Mouse (Mus musculus): Measurements from ENCODE around the gene Pfdn2.
"Not testable (repeated sequence)": the region's sequence is repeated elsewhere in the genome, so short reads cannot be mapped to it uniquely, and the experiment has no call there.

Pfdn2 gene

DNA sequence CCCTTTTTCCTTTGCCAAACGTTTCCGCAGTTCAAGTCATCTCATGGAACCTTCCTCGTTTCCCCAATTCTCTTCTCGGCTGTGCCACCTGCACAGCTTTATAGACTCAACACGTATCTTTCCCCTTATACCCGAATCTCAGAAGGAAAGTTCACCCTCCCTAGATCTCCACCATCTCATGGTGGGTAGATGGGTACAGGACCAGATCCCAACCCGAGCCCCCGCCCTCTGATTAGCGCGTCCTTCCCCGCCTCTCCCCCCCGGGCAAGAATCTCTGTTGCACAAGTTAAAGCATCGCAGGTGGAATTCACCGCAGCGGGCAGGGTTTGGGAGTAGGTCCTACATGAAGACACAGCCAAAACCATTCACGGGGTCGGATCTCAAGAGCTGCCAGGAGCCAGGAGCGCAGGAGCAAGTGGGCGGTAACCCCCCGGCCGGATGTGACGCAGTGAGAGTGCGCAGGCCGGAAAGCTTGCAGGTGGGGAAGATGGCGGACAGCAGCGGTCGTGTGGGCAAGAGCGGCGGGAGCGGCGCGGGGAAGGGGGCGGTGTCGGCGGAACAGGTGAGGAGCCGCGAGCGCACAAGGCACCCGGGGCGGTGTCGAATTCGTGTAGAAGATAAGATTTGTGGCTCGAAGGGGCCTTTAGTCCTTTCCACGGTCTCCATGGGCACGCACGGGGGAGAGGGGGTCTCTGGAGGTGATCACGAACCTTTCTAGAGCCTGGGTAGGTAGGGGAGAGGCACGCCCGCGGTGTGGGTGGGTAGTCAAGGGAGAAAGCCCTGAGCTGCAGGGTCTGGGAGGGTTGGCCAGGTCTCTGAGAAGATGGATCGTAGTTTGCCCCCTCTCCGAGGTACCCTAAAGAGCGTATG, at the start of gene Pfdn2, which contains the start of gene Nit1:
Pfdn2 (plus strand) TSS at position 446 of the 870 bp plus-strand sequence.
Nit1 (minus strand) TSS at position 422 of the 870 bp plus-strand sequence.
- peak; percentile 91 to 95 for DNase-seq

DNA sequence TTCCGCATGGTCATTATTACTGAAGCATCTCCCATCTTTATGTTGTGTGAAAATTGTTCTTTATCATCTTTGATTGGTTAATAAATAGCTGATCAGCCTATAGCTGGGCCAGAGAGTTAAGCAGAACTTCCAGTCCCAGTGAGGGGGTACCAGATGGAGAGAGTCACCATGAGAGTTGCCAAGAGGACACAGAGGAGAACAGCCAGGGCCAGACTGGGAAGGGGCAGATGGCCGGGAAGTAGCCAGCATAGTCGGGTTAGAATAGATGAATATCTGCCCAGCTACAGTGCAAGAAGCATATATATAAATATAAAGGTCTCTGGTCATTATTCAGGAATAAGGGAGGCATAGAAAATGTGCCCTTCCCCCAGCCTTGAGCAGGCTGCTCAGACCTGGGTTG, 47.2 kb upstream of the Pfdn2 start:
- DNase-seq: no peak

DNA sequence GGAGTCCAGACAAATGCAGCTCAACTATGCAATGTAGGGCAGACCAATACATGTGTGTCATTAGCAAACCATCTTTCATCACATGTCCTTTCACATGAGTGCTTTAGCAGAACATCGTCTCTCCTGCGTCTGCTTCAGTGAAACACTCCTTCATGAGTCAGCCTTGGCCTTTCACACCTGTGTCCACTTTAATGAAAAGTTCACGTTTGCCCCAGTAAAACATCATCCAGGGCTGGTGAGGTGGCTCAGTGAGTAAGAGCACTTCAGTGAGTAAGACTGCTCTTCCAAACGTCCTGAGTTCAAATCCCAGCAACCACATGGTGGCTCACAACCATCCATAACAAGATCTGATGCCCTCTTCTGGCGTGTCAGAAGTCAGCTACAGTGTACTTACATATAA, 39.3 kb upstream of the Pfdn2 start:
- not testable (repeated sequence) for DNase-seq

- no peak for DNase-seq
Measured at GRCm38 (mm10) chr1:171309321-171309720, 36.1 kb upstream of the Pfdn2 start.

DNA sequence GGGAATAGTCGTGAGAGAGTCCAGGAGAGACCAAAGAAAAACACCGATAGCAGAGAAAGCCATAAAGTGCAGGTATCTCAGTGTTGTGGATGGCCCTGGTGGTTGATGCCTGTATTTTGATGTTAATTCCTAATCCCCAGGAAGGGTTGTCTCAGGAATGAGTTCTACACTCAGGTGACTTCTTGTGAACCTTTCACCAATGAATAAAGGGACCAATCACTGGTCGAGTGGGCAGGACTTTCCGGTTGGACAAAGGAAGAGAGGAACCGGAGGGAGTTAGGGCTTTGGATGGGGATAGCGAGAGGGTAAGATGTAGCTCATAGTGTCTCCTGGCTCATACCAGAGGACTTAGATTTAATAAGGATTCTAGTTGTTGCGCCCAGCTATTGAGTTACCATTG, 25.7 kb upstream of the Pfdn2 start:
- no peak for DNase-seq

- DNase-seq: no peak
Measured at GRCm38 (mm10) chr1:171320151-171320550, 25.3 kb upstream of the Pfdn2 start.

GRCm38 (mm10) chr1:171321415-171321814, 24.1 kb upstream of the Pfdn2 start:
- DNase-seq: no peak

- DNase-seq: peak in 1 of 2 experiments; percentile 31
Measured at GRCm38 (mm10) chr1:171322012-171322411, 23.5 kb upstream of the Pfdn2 start.

DNA sequence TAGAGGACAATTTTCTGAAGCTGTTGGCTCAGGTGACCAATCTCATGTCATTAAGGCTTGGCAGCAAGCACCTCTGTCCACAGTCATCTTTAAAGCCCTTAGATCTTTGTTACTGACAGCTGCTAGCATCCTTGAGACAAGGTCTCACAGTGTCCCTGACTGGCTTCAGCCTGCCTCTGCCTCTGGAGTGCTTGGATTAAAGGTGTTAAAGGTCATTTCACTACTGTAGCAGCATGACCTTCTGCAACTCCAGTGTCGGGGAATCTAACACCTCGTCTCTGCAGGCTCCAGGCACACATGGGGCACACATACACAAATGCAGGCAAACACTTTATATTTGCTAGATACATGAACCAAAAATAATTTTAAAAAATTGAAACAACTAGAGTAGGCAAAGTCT, 19.9 kb upstream of the Pfdn2 start:
- DNase-seq: no peak

- DNase-seq: not testable (repeated sequence)
Measured at GRCm38 (mm10) chr1:171326588-171326987, 18.9 kb upstream of the Pfdn2 start.

GRCm38 (mm10) chr1:171328244-171328643, 17.2 kb upstream of the Pfdn2 start:
- DNase-seq: no peak

- peak; percentile 94 for DNase-seq
Measured at GRCm38 (mm10) chr1:171328839-171329432, 16.5 kb upstream of the Pfdn2 start, which contains the start of gene Dedd. Gene Dedd, plus strand, starts transcription at chr1:171329145.

DNA sequence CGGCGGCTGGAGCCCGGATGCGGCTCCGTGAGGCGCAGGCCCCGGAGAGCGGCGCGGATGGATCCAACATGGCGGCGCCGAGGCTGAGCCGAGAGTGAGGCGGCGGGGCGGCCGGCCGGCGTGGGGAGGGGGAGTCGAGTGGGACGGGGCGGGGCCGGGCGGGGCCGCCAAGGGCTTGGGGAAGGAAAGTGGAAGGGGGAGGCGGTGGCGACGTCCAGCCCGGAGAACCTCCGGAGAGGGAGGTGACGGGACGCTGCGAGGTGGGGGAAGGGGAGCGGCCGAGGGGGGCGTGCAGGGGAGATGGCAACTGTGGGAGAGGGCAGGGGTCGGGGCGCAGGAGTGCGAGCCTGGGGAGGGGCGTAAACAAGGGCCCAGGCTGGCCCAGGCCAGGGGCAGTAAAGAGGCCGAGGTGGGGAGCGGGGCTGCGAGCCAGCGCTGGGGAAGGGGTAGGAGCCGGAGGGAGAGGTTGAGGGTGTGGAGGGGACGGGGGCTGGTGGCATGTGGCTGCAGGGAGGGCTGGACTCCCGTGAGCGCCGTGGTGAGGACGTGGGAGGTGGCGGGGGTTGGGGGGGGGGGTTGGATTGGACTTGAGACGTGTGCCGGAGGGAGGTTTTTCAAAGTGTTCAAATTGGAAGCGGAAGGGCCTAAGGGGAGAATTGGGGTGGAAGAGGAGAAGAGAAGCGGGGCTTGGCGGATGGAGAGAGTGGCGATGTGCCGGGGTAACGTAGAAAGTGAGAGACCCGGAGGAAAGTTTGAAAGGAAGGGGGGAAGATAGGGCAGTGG, 15.8 kb upstream of the Pfdn2 start:
- peak in 1 of 2 experiments; percentile 77 for DNase-seq

GRCm38 (mm10) chr1:171330216-171330560, 15.3 kb upstream of the Pfdn2 start:
- no peak for DNase-seq

GRCm38 (mm10) chr1:171342262-171343207, 2.9 kb upstream of the Pfdn2 start:
- DNase-seq: no peak

- peak; percentile 57 to 74 for DNase-seq
Measured at GRCm38 (mm10) chr1:171343922-171344677, 1.4 kb upstream of the Pfdn2 start.

DNA sequence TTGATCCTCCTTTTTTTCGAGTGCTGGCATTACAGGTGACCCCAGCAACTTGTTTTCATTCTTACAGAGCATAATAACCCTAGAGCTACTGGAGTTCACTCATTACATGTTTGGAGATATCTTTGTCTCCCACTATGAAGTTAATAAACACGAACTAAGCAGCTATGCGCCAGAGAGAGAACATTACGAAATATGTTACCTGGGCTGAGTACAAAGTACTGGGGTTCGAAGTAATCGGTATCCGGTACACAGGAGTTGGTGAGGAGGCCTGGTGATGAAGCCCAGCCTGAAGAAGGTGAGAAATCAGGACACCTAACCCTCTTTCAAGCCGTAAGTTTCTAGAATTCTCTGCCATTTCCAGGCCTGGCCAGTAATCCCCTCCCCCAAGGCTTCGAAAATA, 755 bp upstream of the Pfdn2 start:
- DNase-seq: no peak

GRCm38 (mm10) chr1:171346095-171346450, 603 bp downstream of the Pfdn2 start:
- no peak for DNase-seq

DNA sequence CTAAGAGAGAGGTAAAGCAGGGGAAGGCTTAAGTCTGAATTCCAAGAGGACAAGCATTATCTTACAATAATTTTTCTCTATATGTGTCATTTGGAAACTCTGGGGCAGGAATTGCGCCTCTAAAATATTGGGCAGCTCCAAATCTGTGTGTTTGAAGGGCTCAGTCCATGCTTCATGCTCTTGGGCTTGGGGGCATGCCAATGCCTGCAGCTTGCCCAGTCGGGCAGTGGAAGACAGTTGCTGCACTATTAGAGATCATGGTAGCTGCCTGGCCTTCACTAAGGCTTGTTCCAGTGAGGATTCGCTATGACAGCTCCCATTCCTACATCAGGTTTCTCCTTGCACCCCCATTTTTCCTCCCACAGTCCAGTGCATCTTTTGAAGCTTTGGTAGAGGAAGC, 3.2 kb downstream of the Pfdn2 start:
- no peak for DNase-seq

GRCm38 (mm10) chr1:171349210-171349609, 3.7 kb downstream of the Pfdn2 start:
- DNase-seq: no peak

- no peak for DNase-seq
Measured at GRCm38 (mm10) chr1:171355812-171356340, 10.4 kb downstream of the Pfdn2 start.

Data from lung, adult 18-20 months (tissue).